Mouse (Mus musculus): ENCODE data around the gene Phyhipl. TPM values are rescaled to one million over a fixed set of nuclear protein-coding genes. Genes with fewer than 3 reads are reported as not detected.

The Phyhipl gene
- polyA plus RNA-seq, 2 experiments: 1.4 to 1.5 TPM

GRCm38 (mm10) chr10:70677946-70678345 lies 22.2 kb upstream of the Phyhipl start:
- 59% methylated on average over 1 of the region's 1 CpGs for WGBS
- no peaks in the 10 kb centered on the region; the same call in 1 of the 2 replicates for H3K9me3 ChIP-seq (ENCODE audit: control insufficient read depth, low read length)
- no peaks in the 10 kb centered on the region for H3K36me3 ChIP-seq (ENCODE audit: control insufficient read depth, insufficient read depth, low read length)
- ATAC-seq (ENCODE audit: low FRiP score, low read depth) (no peak), DNase-seq (ENCODE audit: low spot score) (no peak)
- no peak overlapping the region for H3K4me3 ChIP-seq (replicated peaks; ENCODE audit: low read length)
- no peak overlapping the region for H3K4me2 ChIP-seq (replicated peaks; ENCODE audit: low read depth, low read length, severe bottlenecking)
- no peaks in the 10 kb centered on the region for H3K4me1 ChIP-seq (ENCODE audit: control insufficient read depth, insufficient read depth, low read length)
- H3K27me3 ChIP-seq (ENCODE audit: control insufficient read depth, insufficient read depth, low read length): no peaks in the 10 kb centered on the region
- TF ChIP-seq POLR2A (IDR thresholded peaks at IDR 0.05; ENCODE audit: borderline replicate concordance, extremely low read depth, insufficient read depth, insufficient read length): no peak
- no peak overlapping the region for H3K9ac ChIP-seq (ENCODE audit: low read depth, low read length, severe bottlenecking)
- no peak overlapping the region for H3K27ac ChIP-seq (replicated peaks; ENCODE audit: low read depth, low read length)

GRCm38 (mm10) chr10:70656272-70656671 lies 507 bp upstream of the Phyhipl start:
- no peaks in the 10 kb centered on the region for H3K36me3 ChIP-seq (ENCODE audit: control insufficient read depth, insufficient read depth, low read length)
- H3K4me1 ChIP-seq (ENCODE audit: control insufficient read depth, insufficient read depth, low read length): no peaks in the 10 kb centered on the region
- 53% methylated on average over 6 of the region's 6 CpGs for WGBS
- no peaks in the 10 kb centered on the region for H3K27me3 ChIP-seq (ENCODE audit: control insufficient read depth, insufficient read depth, low read length)
- TF ChIP-seq POLR2A (IDR thresholded peaks at IDR 0.05; ENCODE audit: borderline replicate concordance, extremely low read depth, insufficient read depth, insufficient read length): no peak
- H3K9me3 ChIP-seq (ENCODE audit: control insufficient read depth, low read length): no peaks in the 10 kb centered on the region
- DNase-seq (ENCODE audit: low spot score) (no peak), ATAC-seq (ENCODE audit: low FRiP score, low read depth) (no peak)
- H3K4me2 ChIP-seq (replicated peaks; ENCODE audit: low read depth, low read length, severe bottlenecking): no peak overlapping the region
- H3K27ac ChIP-seq (replicated peaks; ENCODE audit: low read depth, low read length): no peak overlapping the region
- no peak overlapping the region for H3K9ac ChIP-seq (ENCODE audit: low read depth, low read length, severe bottlenecking)
- no peak overlapping the region for H3K4me3 ChIP-seq (replicated peaks; ENCODE audit: low read length)

GRCm38 (mm10) chr10:70654655-70655054 lies 1.1 kb downstream of the Phyhipl start:
- ATAC-seq (ENCODE audit: low FRiP score, low read depth): no peak
- Histone ChIP-seq H3K4me2 (replicated peaks; ENCODE audit: low read depth, low read length, severe bottlenecking) (no peak overlapping the region), H3K9me3 (ENCODE audit: control insufficient read depth, low read length) (no peaks in the 10 kb centered on the region), H3K27ac (replicated peaks; ENCODE audit: low read depth, low read length) (no peak overlapping the region), H3K4me3 (replicated peaks; ENCODE audit: low read length) (no peak overlapping the region), H3K27me3 (ENCODE audit: control insufficient read depth, insufficient read depth, low read length) (no peaks in the 10 kb centered on the region), H3K36me3 (ENCODE audit: control insufficient read depth, insufficient read depth, low read length) (no peaks in the 10 kb centered on the region), H3K9ac (ENCODE audit: low read depth, low read length, severe bottlenecking) (no peak overlapping the region), H3K4me1 (ENCODE audit: control insufficient read depth, insufficient read depth, low read length) (no peaks in the 10 kb centered on the region)
- WGBS: 64% methylated on average over 4 of the region's 4 CpGs
- no peak for TF ChIP-seq POLR2A (IDR thresholded peaks at IDR 0.05; ENCODE audit: borderline replicate concordance, extremely low read depth, insufficient read depth, insufficient read length)
- no peak for DNase-seq (ENCODE audit: low spot score)

- no peaks in the 10 kb centered on the region for H3K27me3 ChIP-seq (ENCODE audit: control insufficient read depth, insufficient read depth, low read length)
- H3K27ac ChIP-seq (replicated peaks; ENCODE audit: low read depth, low read length): no peak overlapping the region
- no peak for TF ChIP-seq POLR2A (IDR thresholded peaks at IDR 0.05; ENCODE audit: borderline replicate concordance, extremely low read depth, insufficient read depth, insufficient read length)
- no peak overlapping the region for H3K4me3 ChIP-seq (replicated peaks; ENCODE audit: low read length)
- no peak overlapping the region for H3K4me2 ChIP-seq (replicated peaks; ENCODE audit: low read depth, low read length, severe bottlenecking)
- H3K9ac ChIP-seq (ENCODE audit: low read depth, low read length, severe bottlenecking): no peak overlapping the region
- ATAC-seq (ENCODE audit: low FRiP score, low read depth): no peak
- DNase-seq (ENCODE audit: low spot score): no peak
- H3K4me1 ChIP-seq (ENCODE audit: control insufficient read depth, insufficient read depth, low read length): no peaks in the 10 kb centered on the region
- H3K36me3 ChIP-seq (ENCODE audit: control insufficient read depth, insufficient read depth, low read length): no peaks in the 10 kb centered on the region
- H3K9me3 ChIP-seq (ENCODE audit: control insufficient read depth, low read length): no peaks in the 10 kb centered on the region
- WGBS: 65% methylated on average over 3 of the region's 3 CpGs
These were observed 1.6 kb downstream of the Phyhipl start for GRCm38 (mm10) chr10:70654139-70654538.

GRCm38 (mm10) chr10:70651769-70652648 lies 3.8 kb downstream of the Phyhipl start:
- Histone ChIP-seq H3K4me3 (replicated peaks; ENCODE audit: low read length) (no peak overlapping the region), H3K9ac (ENCODE audit: low read depth, low read length, severe bottlenecking) (no peak overlapping the region), H3K36me3 (ENCODE audit: control insufficient read depth, insufficient read depth, low read length) (no peaks in the 10 kb centered on the region), H3K27me3 (ENCODE audit: control insufficient read depth, insufficient read depth, low read length) (no peaks in the 10 kb centered on the region), H3K4me1 (ENCODE audit: control insufficient read depth, insufficient read depth, low read length) (no peaks in the 10 kb centered on the region), H3K9me3 (ENCODE audit: control insufficient read depth, low read length) (no peaks in the 10 kb centered on the region), H3K27ac (replicated peaks; ENCODE audit: low read depth, low read length) (no peak overlapping the region), H3K4me2 (replicated peaks; ENCODE audit: low read depth, low read length, severe bottlenecking) (no peak overlapping the region)
- DNase-seq (ENCODE audit: low spot score) (no peak), ATAC-seq (ENCODE audit: low FRiP score, low read depth) (no peak)
- WGBS: 59% methylated on average over 16 of the region's 16 CpGs
- no peak for TF ChIP-seq POLR2A (IDR thresholded peaks at IDR 0.05; ENCODE audit: borderline replicate concordance, extremely low read depth, insufficient read depth, insufficient read length)

Measured in limb, embryonic 14.5 days (tissue).